Mouse (Mus musculus) olfactory bulb, adult 2 months (tissue): Measurements from ENCODE around the gene Trank1.

Experiments used
- CTCF ChIP-seq: fragments of 200-500 bp; IDR thresholded peaks from 2 replicates; pipeline ENCODE4 v1.5.1; 2012; ENCODE audit warnings: low read depth, mild to moderate bottlenecking, low read length, moderate library complexity; ENCODE audit not compliant: insufficient read depth
- POLR2A ChIP-seq: fragments of 200-500 bp; IDR thresholded peaks from 2 replicates; pipeline ENCODE4 v1.6.1; 2012; ENCODE audit warnings: mild to moderate bottlenecking, low read depth, low read length, moderate library complexity; ENCODE audit not compliant: insufficient read depth

DNA sequence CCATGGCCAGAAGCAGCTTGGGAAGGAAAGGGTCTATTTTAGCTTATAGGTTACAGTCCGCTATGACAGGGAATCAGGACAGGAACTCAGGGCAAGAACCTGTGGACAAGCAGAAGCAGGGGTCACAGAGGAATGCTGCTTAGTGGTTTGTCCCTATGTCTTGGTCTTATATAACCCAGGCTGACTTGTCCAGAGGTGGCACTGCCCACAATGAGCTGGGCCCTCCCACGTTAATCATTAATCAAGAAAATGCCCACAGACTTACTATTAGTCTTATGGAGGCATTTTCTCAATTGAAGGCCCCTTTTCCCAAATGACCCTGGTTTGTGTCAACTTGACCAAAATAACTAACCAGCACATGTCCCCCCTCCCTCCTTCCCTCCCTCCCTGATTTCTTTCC is 129.6 kb downstream of the Trank1 start:
- no peak for TF ChIP-seq CTCF
- TF ChIP-seq POLR2A: no peak
